Mouse (Mus musculus) limb, embryonic 10.5 days (tissue): Measurements from ENCODE around the gene Tmem41a. TPM values are rescaled to one million over a fixed set of nuclear protein-coding genes. Genes with fewer than 3 reads are reported as not detected.
"Not testable (repeated sequence)": the region's sequence is repeated elsewhere in the genome, so short reads cannot be mapped to it uniquely, and the experiment has no call there.

Experiments used
- DNase-seq: peaks from one replicate; pipeline ENCODE4 v3.0.0-alpha.2; 2017; ENCODE audit warnings: low spot score
- H3K27ac ChIP-seq: fragments of 300-500 bp; sonication (generic); 2 replicates; pipeline ENCODE4 v1.5.1; 2016; ENCODE audit warnings: mild to moderate bottlenecking
- H3K27me3 ChIP-seq: fragments of 300-500 bp; sonication (generic); 2 replicates; pipeline ENCODE4 v1.6.1; 2016; ENCODE audit warnings: low read depth, mild to moderate bottlenecking; ENCODE audit not compliant: poor library complexity, severe bottlenecking
- H3K36me3 ChIP-seq: fragments of 300-500 bp; sonication (generic); 2 replicates; pipeline ENCODE4 v1.6.1; 2016; ENCODE audit warnings: mild to moderate bottlenecking, moderate library complexity
- H3K4me1 ChIP-seq: fragments of 300-500 bp; sonication (generic); 2 replicates; pipeline ENCODE4 v1.6.1; 2016
- H3K4me3 ChIP-seq: fragments of 300-500 bp; sonication (generic); 2 replicates; pipeline ENCODE4 v1.5.1; 2016; ENCODE audit warnings: mild to moderate bottlenecking, moderate library complexity
- H3K9me3 ChIP-seq: fragments of 300-500 bp; sonication (generic); replicated peaks from 2 replicates; pipeline ENCODE4 v1.6.1; 2016; ENCODE audit warnings: mild to moderate bottlenecking
- WGBS: fragments of 180-500 bp; shearing (Covaris S2); methylation state at CpG from one replicate; pipeline ENCODE4 v1.1.7; 2016; 5-methylcytosine and 5-hydroxymethylcytosine counted together
- polyA plus RNA-seq: library from polyadenylated mRNA; unstranded; fragments of >200 nt; fragmentation: Nextera tagmentation; extraction: Ambion mirVana; gene quantifications from 2 replicates; pipeline ENCODE4 v1.2.1, GENCODE M21; 2016

Tmem41a gene
- polyA plus RNA-seq = 49.4 and 56.7 TPM in 2 replicates

DNA sequence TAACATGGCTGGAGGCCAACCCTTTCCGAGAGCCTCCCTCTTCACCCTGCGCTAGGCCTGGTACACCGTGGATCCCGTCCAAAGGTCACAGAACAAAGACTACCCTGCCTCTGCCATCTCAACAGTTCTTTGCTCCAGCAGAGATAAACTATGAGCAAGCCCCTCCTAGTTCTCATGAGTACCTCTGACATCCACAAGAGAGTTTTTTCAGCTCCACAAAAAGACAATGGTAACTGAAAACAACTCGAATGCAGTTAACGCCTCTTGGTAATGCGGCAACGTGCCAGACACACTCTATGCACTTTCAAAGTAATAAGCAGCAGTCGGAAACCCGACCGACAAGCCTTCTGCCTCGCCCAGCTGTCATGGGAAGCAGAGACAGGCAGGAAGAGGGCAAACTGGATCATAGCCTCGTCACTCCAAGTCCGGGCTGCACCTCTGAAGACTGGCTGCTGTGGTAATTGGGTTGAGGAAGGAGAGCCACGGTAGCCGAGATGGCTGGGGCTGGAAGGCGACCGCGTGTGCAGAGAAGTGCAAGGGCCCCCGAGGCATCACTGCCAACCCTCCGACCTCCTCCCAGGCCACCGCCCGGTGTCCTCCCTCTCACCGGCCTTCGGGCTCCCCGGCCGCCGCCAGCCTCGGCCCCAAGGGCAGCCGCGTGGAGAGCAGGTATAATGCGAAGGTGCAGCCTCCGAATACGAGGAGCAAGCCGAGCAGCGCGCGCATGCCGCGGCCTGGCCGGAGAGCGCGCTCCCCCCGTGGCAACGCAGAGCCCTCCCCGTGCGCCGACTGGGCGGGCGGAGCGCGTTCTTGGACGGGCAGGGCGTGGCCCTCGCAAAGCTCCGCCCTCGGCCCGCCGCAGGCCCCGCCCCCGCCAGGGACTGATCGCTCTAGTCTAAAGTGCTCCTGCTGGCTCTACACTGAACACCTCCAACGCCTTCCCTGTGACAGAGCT is at the start of gene Tmem41a:
TSS of gene Tmem41a (minus strand) at position 792 of the 955 bp plus-strand sequence.
- peaks cover 9% of the 10 kb centered on the region for H3K36me3 ChIP-seq

DNA sequence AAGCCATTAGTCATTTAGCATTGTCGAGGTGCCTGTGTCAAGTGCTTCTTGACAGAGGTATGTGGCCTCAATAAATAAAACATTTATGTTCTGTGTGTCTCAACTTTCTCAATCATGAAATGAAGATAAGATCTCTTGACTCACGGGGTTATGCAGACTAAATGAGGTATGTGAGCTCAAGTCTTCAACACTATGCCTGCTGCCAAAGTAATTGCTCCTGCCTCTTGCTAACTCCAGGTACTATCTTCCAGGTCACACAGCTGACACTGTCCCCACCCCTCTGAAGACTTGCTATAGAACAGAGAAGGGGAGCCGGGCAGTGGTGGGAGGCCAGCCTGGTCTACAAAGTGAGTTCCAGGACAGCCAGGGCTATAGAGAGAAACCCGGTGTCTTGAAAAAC is 49.0 kb upstream of the Tmem41a start:
- H3K27ac ChIP-seq = no peak overlapping the region

More for the DNA sequence above, at the start of gene Tmem41a:
- Histone ChIP-seq H3K4me1 (peaks cover 23% of the 10 kb centered on the region), H3K4me3 (peak within 1 kb of the TSS; percentile 82), H3K27ac (peak within 1 kb of the TSS; percentile 91), H3K9me3 (no peaks in the 10 kb centered on the region), H3K27me3 (0 out of 2 replicates have a peak, but pooled peaks cover 8% of the 10 kb centered on the region)
- 3% methylated on average over 63 of the region's 63 CpGs for WGBS
- DNase-seq = peak; percentile 92

DNA sequence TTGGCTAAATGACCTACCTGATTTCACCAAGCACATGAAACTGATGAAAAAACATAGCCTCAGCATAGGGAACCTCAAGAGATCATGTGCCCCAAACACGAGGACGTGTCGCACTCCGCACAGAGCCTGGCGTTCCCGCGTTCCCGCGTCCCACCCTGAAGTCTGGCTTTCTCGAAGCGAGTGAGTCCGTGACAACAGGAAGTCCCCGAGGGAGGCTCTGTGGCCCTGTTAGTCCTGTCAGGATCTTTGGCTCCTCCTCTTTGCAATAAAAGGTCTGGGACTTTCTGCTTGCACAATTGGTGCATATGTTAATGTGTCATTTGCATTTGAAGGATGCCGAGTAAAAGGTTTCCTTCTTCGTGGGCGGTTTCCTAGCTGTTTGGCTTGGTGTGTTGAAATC is 48.0 kb upstream of the Tmem41a start, which contains the start of gene Liph:
TSS of gene Liph (minus strand) at position 360 of the 400 bp plus-strand sequence.
- peak; percentile 40 for DNase-seq
- H3K4me1 ChIP-seq = peaks cover 8% of the 10 kb centered on the region; the same call in 1 of the 2 replicates
- no peaks in the 10 kb centered on the region for H3K9me3 ChIP-seq
- H3K27ac ChIP-seq = no peak within 1 kb of the TSS
- 15% methylated on average over 16 of the region's 16 CpGs for WGBS
- H3K4me3 ChIP-seq = 0 out of 2 replicates have a peak within 1 kb of the TSS, but pooled peaks have one; percentile 21
- H3K27me3 ChIP-seq = peaks cover 12% of the 10 kb centered on the region
- no peaks in the 10 kb centered on the region for H3K36me3 ChIP-seq

More for the DNA sequence above, 49.0 kb upstream of the Tmem41a start:
- H3K9me3 ChIP-seq = no peaks in the 10 kb centered on the region
- peaks cover 11% of the 10 kb centered on the region; the same call in 1 of the 2 replicates for H3K4me1 ChIP-seq
- peaks cover 12% of the 10 kb centered on the region for H3K27me3 ChIP-seq
- 67% methylated on average over 4 of the region's 4 CpGs for WGBS
- H3K4me3 ChIP-seq = no peak overlapping the region
- no peak for DNase-seq
- no peaks in the 10 kb centered on the region for H3K36me3 ChIP-seq

DNA sequence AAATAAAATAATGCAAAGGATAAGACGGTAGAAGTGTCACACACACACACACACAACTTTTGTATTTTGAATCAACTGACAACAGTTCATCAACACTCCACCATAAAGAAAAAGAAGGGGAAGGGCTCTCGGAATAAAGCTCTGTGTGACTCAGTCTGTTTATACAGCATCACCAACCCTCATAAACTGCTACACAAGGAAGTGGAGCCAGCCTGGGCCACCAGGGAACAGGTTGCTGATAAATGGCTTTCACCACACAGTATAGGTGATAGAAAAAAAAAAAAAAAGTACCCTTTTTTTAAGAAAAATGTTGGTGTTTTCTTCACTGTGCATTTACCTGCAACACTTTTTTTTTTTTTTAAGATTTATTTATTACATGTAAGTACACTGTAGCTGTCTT is 44.4 kb upstream of the Tmem41a start:
- DNase-seq = no peak
- Histone ChIP-seq H3K9me3 (no peaks in the 10 kb centered on the region), H3K4me3 (no peak overlapping the region), H3K27ac (no peak overlapping the region), H3K4me1 (peaks cover 12% of the 10 kb centered on the region; the same call in 1 of the 2 replicates), H3K27me3 (peaks cover 4% of the 10 kb centered on the region), H3K36me3 (no peaks in the 10 kb centered on the region)
- WGBS = 83% methylated on average over 2 of the region's 2 CpGs

DNA sequence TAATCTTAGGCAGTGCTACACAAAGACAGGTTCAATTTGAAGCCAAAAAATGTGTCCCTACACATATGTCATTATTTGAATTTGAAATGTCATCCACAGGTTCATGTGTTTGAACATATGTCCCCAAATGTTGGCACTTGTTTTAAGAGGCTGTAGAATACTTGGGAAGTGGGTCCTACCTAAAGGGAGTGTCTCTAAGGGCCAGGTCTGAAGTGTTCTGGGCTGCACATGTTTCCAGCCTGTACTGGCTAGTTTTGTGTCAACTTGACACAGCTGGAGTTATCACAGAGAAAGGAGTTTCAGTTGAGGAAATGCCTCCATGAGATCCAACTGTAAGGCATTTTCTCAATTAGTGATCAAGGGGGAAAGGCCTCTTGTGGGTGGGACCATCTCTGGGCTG is 43.5 kb upstream of the Tmem41a start:
- DNase-seq, H3K4me3 ChIP-seq, H3K9me3 ChIP-seq, H3K27ac ChIP-seq, H3K36me3 ChIP-seq, H3K4me1 ChIP-seq, H3K27me3 ChIP-seq: not testable (repeated sequence)

DNA sequence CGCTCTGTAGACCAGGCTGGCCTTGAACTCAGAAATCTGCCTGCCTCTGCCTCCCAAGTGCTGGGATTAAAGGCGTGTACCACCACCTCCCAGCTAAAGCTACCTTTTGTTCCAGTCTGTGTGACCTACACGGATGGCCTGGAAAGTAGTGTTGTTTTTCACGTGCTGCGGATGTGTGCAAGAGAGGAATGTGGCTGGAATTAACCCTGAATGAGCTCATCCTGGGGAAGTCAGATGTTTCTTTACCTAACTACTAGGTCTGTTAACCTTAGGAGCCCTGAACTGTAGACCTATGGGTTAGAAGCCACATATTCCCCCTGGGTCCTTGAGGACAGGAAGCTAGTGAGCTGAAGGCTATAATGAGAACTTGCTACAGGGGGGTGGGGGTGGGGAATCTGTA is 40.6 kb upstream of the Tmem41a start:
- Histone ChIP-seq H3K27me3 (no peaks in the 10 kb centered on the region), H3K36me3 (no peaks in the 10 kb centered on the region), H3K27ac (no peak overlapping the region), H3K4me1 (peaks cover 5% of the 10 kb centered on the region; the same call in 1 of the 2 replicates), H3K9me3 (no peaks in the 10 kb centered on the region), H3K4me3 (no peak overlapping the region)
- 70% methylated on average over 5 of the region's 5 CpGs for WGBS
- DNase-seq = no peak

DNA sequence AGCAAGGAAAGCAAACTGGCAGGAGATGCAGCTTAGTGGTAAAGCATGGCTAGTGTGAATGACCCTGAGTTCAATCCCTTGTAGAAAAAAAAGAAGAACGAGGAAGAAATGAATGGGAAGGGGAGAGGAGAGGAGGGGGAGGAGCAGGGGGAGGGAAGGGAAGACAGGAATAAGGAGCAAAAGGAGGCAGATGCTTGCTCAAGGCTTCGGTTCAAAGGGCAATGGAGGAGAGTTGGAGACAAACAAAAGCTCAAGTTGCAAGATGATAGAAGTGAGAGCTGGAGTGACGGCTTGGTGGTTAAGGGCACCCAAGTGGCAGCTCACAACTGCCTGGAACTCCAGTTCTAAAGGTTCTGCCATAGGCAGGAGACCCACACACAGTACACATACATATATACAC is 38.8 kb upstream of the Tmem41a start:
- Histone ChIP-seq H3K27me3 (no peaks in the 10 kb centered on the region), H3K4me1 (peaks cover 5% of the 10 kb centered on the region; the same call in 1 of the 2 replicates), H3K36me3 (no peaks in the 10 kb centered on the region), H3K4me3 (no peak overlapping the region), H3K9me3 (no peaks in the 10 kb centered on the region), H3K27ac (no peak overlapping the region)
- 36% methylated on average over 3 of the region's 3 CpGs for WGBS
- no peak for DNase-seq

DNA sequence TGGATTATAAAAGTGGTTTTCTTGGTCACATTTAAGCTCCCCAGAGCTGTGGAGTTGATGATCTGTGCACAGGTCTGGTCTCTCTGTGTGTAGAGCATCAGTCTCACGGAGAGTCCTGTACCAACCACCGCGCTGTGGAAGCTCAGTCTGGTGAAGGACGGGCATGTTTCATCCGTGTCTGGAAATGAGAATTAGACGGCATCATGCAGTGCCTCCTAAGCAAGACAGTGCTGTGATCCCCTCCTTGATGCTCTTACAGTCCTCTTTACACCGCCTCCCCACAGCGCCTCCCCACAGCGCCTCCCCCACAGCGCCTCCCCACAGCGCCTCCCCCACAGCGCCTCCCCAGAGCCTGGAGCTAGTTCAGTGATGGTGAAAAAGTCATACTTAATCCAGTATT is 36.7 kb upstream of the Tmem41a start:
- no peak overlapping the region for H3K4me3 ChIP-seq
- no peaks in the 10 kb centered on the region for H3K27me3 ChIP-seq
- H3K9me3 ChIP-seq = no peaks in the 10 kb centered on the region
- WGBS = 86% methylated on average over 12 of the region's 12 CpGs
- DNase-seq = no peak
- H3K4me1 ChIP-seq = peaks cover 9% of the 10 kb centered on the region; the same call in 1 of the 2 replicates
- no peaks in the 10 kb centered on the region for H3K36me3 ChIP-seq
- no peak overlapping the region for H3K27ac ChIP-seq

DNA sequence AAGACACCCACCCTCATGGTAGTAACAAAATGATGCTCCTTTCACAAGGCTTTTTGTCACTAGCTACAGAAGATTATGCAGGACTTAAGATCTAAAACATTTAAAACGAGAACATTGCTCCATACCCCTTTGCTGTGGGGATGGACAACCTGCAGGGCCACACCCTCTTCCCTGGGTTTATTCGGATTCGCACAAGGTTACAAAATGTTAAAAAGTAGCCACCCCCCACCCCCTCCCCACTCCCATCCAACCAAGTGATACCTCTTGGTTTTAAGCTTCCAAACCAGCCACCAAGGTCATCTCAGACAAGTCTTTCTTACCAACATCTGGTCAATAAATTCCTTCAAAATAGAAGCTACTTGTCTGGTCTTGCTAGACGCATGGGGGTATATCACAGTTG is 36.2 kb upstream of the Tmem41a start:
- 93% methylated on average over 4 of the region's 4 CpGs for WGBS
- no peaks in the 10 kb centered on the region for H3K36me3 ChIP-seq
- peaks cover 9% of the 10 kb centered on the region; the same call in 1 of the 2 replicates for H3K4me1 ChIP-seq
- no peak overlapping the region for H3K4me3 ChIP-seq
- no peaks in the 10 kb centered on the region for H3K9me3 ChIP-seq
- H3K27me3 ChIP-seq = no peaks in the 10 kb centered on the region
- no peak overlapping the region for H3K27ac ChIP-seq
- DNase-seq = no peak

DNA sequence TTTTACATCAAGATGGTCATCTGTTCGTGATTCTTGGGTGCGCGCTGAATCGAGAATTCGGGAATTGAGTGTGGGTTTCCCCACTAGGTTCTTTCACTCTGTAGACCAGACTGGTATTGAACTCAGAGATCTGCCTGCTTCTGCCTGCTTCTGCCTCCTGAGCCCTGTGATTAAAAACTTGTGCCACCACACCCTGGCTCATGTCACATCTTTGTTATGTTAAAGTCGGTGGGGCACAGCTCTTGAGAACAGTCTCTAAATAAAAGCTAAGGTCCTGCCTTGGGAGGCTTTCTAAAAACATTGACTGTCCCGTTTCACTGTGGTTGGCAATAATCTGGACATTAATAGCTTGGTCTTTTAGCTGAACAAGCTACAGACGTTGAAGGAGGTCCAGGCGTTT is 35.8 kb upstream of the Tmem41a start:
- Histone ChIP-seq H3K9me3 (no peaks in the 10 kb centered on the region), H3K4me1 (peaks cover 7% of the 10 kb centered on the region; the same call in 1 of the 2 replicates), H3K27me3 (no peaks in the 10 kb centered on the region), H3K4me3 (no peak overlapping the region), H3K27ac (no peak overlapping the region), H3K36me3 (no peaks in the 10 kb centered on the region)
- no peak for DNase-seq
- 93% methylated on average over 9 of the region's 9 CpGs for WGBS

DNA sequence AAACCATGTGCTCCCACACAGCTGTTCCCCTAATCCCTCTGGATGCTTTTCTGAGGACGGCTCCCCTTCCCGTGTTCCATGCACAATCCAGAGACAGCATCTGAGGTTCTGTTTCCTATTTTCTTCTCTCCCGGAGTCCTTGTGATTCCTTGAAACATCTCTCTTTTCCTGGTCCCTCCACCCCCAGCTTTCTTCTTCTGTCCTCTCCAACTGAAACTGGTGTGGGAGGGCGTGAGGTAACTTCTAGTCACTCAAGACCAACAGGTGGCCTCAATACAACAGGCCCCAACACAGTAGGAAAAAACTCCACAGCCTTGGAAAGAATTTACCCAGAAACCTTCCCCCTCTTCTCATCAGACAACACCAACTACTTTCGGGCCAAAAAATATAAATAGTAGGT is 30.0 kb upstream of the Tmem41a start:
- WGBS = 80% methylated on average over 5 of the region's 5 CpGs
- H3K9me3 ChIP-seq = no peaks in the 10 kb centered on the region
- no peak overlapping the region for H3K27ac ChIP-seq

DNA sequence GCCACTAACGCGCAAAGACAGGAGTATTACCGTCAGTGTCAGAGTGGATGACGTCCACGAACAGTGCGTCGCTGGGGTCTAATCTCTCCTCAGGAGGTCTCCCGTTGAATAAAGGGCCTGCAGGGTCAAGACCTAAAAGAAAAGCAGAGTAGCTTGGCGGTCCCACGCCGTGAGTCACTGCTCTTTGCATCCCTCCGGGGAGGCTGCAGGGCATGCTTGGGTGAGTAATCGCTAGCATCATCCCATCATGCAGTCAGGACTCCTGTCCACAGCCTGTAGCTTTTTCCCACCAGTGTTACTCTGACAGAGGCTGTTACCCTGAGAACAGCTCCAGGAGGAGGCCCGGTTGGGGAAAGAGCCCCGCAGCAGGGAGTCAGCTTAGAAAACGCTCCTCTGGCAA is 28.9 kb upstream of the Tmem41a start:
- no peaks in the 10 kb centered on the region for H3K9me3 ChIP-seq
- peaks cover 36% of the 10 kb centered on the region for H3K27me3 ChIP-seq
- H3K36me3 ChIP-seq = no peaks in the 10 kb centered on the region
- WGBS = 5% methylated on average over 16 of the region's 16 CpGs
- H3K4me1 ChIP-seq = peaks cover 11% of the 10 kb centered on the region
- no peak overlapping the region for H3K4me3 ChIP-seq
- 0 out of 2 replicates have a peak overlapping the region, but pooled peaks have one; percentile 21 for H3K27ac ChIP-seq
- DNase-seq = no peak

More for the DNA sequence above, 30.0 kb upstream of the Tmem41a start:
- DNase-seq = no peak
- no peaks in the 10 kb centered on the region for H3K36me3 ChIP-seq
- H3K4me3 ChIP-seq = no peak overlapping the region
- H3K4me1 ChIP-seq = peaks cover 11% of the 10 kb centered on the region
- peaks cover 35% of the 10 kb centered on the region for H3K27me3 ChIP-seq

DNA sequence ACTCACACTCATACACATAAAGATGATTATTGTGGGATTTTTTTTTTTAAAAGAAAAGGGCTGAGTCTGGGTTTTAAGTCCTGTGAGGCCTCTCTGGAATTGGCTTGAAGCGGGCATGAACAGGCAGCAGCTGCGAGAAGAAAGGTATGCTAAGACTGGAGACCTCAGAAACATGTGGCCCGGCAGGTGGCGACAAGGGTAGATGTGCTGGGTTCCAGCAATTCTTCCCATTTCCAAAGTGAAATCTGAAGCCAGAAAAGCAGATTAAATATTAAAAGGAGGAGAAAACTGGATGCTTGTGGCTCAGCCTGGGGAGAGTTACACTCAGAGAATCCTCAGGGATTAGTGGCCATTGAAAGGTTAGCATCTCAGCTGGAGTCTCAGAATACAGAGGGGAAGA is 24.1 kb upstream of the Tmem41a start:
- Histone ChIP-seq H3K4me3 (no peak overlapping the region), H3K9me3 (no peaks in the 10 kb centered on the region), H3K27ac (no peak overlapping the region), H3K4me1 (peaks cover 6% of the 10 kb centered on the region), H3K27me3 (peaks cover 25% of the 10 kb centered on the region), H3K36me3 (no peaks in the 10 kb centered on the region)
- WGBS = 72% methylated on average over 4 of the region's 4 CpGs
- no peak for DNase-seq
